ENCODE assay signal across 31 mouse cellular contexts in genomic region chr13:110484358-110484940, GRCm38 (mm10).
DNase-seq lines count a peak whose midpoint lies in the region; ATAC-seq lines count a peak whose summit lies in the region.
"Had no signal": no experiment of that assay in that cellular context is flagged by ENCODE, and none has a peak within 500 bp of the region (broad histone marks: within the 10 kb centered on the region; RNA-seq: fewer than 3 reads in every experiment).

No protein-coding gene starts in this region.

- 85% methylated on average over 5 of the region's 6 CpGs for WGBS in embryonic facial prominence, embryonic 11.5 days
- WGBS in embryonic facial prominence, embryonic 10.5 days, result 88% methylated on average over 5 of the region's 6 CpGs

- no peaks in the 10 kb centered on the region for H3K36me3 ChIP-seq in embryonic facial prominence, embryonic 11.5 days (replicated peaks; ENCODE audit: control insufficient read depth, insufficient read depth, low read depth, low read length)
- no peaks in the 10 kb centered on the region for H3K36me3 ChIP-seq in embryonic facial prominence, embryonic 10.5 days (replicated peaks)
- H3K36me3 ChIP-seq: embryonic facial prominence, embryonic 15.5 days; forebrain, embryonic 12.5 days; hindbrain, embryonic 13.5 days; liver, embryonic 15.5 days; midbrain, embryonic 10.5 days; midbrain, embryonic 15.5 days; neural tube, embryonic 15.5 days had no signal

- H3K9ac ChIP-seq in embryonic facial prominence, embryonic 11.5 days (replicated peaks; ENCODE audit: low read length), result no peak overlapping the region
- H3K9ac ChIP-seq: embryonic facial prominence, embryonic 15.5 days; forebrain, embryonic 12.5 days; forebrain, postnatal 0 days; hindbrain, embryonic 13.5 days; liver, embryonic 15.5 days; midbrain, embryonic 15.5 days; neural tube, embryonic 15.5 days had no signal

- no peak overlapping the region for H3K4me2 ChIP-seq in embryonic facial prominence, embryonic 11.5 days (ENCODE audit: low read depth, low read length)
- H3K4me2 ChIP-seq: embryonic facial prominence, embryonic 15.5 days; forebrain, embryonic 12.5 days; heart, embryonic 11.5 days; hindbrain, embryonic 13.5 days; liver, embryonic 15.5 days; midbrain, embryonic 15.5 days; neural tube, embryonic 15.5 days had no signal

- peak; percentile 16 for DNase-seq in embryonic facial prominence, embryonic 11.5 days (ENCODE audit: low spot score)
- no peak for DNase-seq in embryonic facial prominence, embryonic 10.5 days (ENCODE audit: low spot score)
- DNase-seq in spleen, postnatal 36 days (ENCODE audit: low spot score in 2 of 2), result peak; percentile 1 to 5
- no peak for DNase-seq in spleen, postnatal 4 days (ENCODE audit: low spot score in 2 of 2)
- DNase-seq in thymus, postnatal 4 days, result no peak
- DNase-seq in urinary bladder, postnatal 4 days (ENCODE audit: low spot score in 2 of 2), result no peak
- DNase-seq: adrenal gland, postnatal 14 days; cerebellum, adult 11 months; cerebellum, adult 9-10 months; cerebellum, postnatal 36 days; embryo, embryonic 11 days; forebrain, postnatal 0 days; gastrocnemius, postnatal 10 days; heart, adult 18-20 months; heart, postnatal 36 days; kidney, adult 8-10 months; kidney, postnatal 10 days; layer of hippocampus, postnatal 36 days; left cerebral cortex, postnatal 4 days; liver; spleen, adult 18-20 months had no signal

- no peaks in the 10 kb centered on the region for H3K4me1 ChIP-seq in embryonic facial prominence, embryonic 11.5 days (ENCODE audit: control insufficient read depth, insufficient read depth, low read length)
- no peaks in the 10 kb centered on the region for H3K4me1 ChIP-seq in embryonic facial prominence, embryonic 10.5 days
- H3K4me1 ChIP-seq: embryonic facial prominence, embryonic 15.5 days; forebrain, embryonic 12.5 days; hindbrain, embryonic 13.5 days; liver, embryonic 15.5 days; midbrain, embryonic 10.5 days; midbrain, embryonic 15.5 days; neural tube, embryonic 15.5 days had no signal

- no peak overlapping the region for H3K27ac ChIP-seq in embryonic facial prominence, embryonic 11.5 days (replicated peaks; ENCODE audit: low read depth, low read length)
- no peak overlapping the region for H3K27ac ChIP-seq in embryonic facial prominence, embryonic 10.5 days (replicated peaks)
- H3K27ac ChIP-seq: embryonic facial prominence, embryonic 15.5 days; forebrain, embryonic 12.5 days; hindbrain, embryonic 13.5 days; liver, embryonic 15.5 days; midbrain, embryonic 10.5 days; midbrain, embryonic 15.5 days; neural tube, embryonic 15.5 days had no signal

- H3K27me3 ChIP-seq in embryonic facial prominence, embryonic 11.5 days (ENCODE audit: control insufficient read depth, insufficient read depth, low read length), result no peaks in the 10 kb centered on the region
- no peaks in the 10 kb centered on the region for H3K27me3 ChIP-seq in embryonic facial prominence, embryonic 10.5 days (replicated peaks; ENCODE audit: low read depth, poor library complexity, severe bottlenecking)
- H3K27me3 ChIP-seq: embryonic facial prominence, embryonic 15.5 days; forebrain, embryonic 12.5 days; hindbrain, embryonic 13.5 days; liver, embryonic 15.5 days; midbrain, embryonic 15.5 days; neural tube, embryonic 15.5 days had no signal

- ATAC-seq in embryonic facial prominence, embryonic 11.5 days (replicated peaks; ENCODE audit: insufficient number of reproducible peaks, low FRiP score, low TSS enrichment, low read depth), result no peak
- peak; percentile 44 for ATAC-seq in megakaryocyte progenitor cell, adult 5-6 weeks (replicated peaks; ENCODE audit: poor library complexity)
- ATAC-seq: forebrain, postnatal 0 days; intestine, embryonic 16.5 days; midbrain, embryonic 15.5 days had no signal

- H3K9me3 ChIP-seq in embryonic facial prominence, embryonic 11.5 days (replicated peaks; ENCODE audit: control insufficient read depth, low read length), result no peaks in the 10 kb centered on the region
- no peaks in the 10 kb centered on the region for H3K9me3 ChIP-seq in embryonic facial prominence, embryonic 10.5 days
- H3K9me3 ChIP-seq: embryonic facial prominence, embryonic 15.5 days; forebrain, embryonic 12.5 days; hindbrain, embryonic 13.5 days; liver, embryonic 15.5 days; midbrain, embryonic 10.5 days; midbrain, embryonic 15.5 days; neural tube, embryonic 15.5 days had no signal

- no peak overlapping the region for H3K4me3 ChIP-seq in embryonic facial prominence, embryonic 11.5 days (ENCODE audit: low read depth, low read length)
- H3K4me3 ChIP-seq in embryonic facial prominence, embryonic 10.5 days, result no peak overlapping the region
- H3K4me3 ChIP-seq: embryonic facial prominence, embryonic 15.5 days; forebrain, embryonic 12.5 days; hindbrain, embryonic 13.5 days; liver, embryonic 15.5 days; midbrain, embryonic 10.5 days; midbrain, embryonic 15.5 days; neural tube, embryonic 15.5 days had no signal

Comparison
In these comparisons a context has a peak if more than half of its experiments do, and no peak if none do; other contexts are left out.
1. DNase-seq: peak in embryonic facial prominence, embryonic 11.5 days (single experiment) and spleen, postnatal 36 days (2 of 2); none in embryonic facial prominence, embryonic 10.5 days (single experiment), spleen, postnatal 4 days (0 of 2), thymus, postnatal 4 days (single experiment) and urinary bladder, postnatal 4 days (0 of 2).